ENCODE assay signal across 16 mouse cellular contexts in genomic region chr11:87720839-87721238, GRCm38 (mm10). TPM values are rescaled to one million over a fixed set of nuclear protein-coding genes. Genes with fewer than 3 reads are reported as not detected.
DNase-seq lines count a peak whose midpoint lies in the region; ATAC-seq and TF ChIP-seq lines count a peak whose summit lies in the region.
"Had no signal": no experiment of that assay in that cellular context is flagged by ENCODE, and none has a peak within 500 bp of the region (broad histone marks: within the 10 kb centered on the region; RNA-seq: fewer than 3 reads in every experiment).

No protein-coding gene starts in this region.

- H3K4me2 ChIP-seq in heart, postnatal 0 days (ENCODE audit: low read depth, low read length) = peak overlapping the region; percentile 18; the same call in 1 of the 2 replicates
- no peak overlapping the region for H3K4me2 ChIP-seq in stomach, postnatal 0 days (replicated peaks; ENCODE audit: low read depth)
- H3K4me2 ChIP-seq: heart, embryonic 13.5 days; hindbrain, embryonic 15.5 days; liver, embryonic 15.5 days had no signal

- H3K9me3 ChIP-seq in heart, postnatal 0 days (replicated peaks; ENCODE audit: control insufficient read depth, low read length) = no peaks in the 10 kb centered on the region
- no peaks in the 10 kb centered on the region for H3K9me3 ChIP-seq in stomach, postnatal 0 days (ENCODE audit: control insufficient read depth, low read length)
- H3K9me3 ChIP-seq: heart, embryonic 13.5 days; hindbrain, embryonic 15.5 days; liver, embryonic 15.5 days had no signal

- H3K27me3 ChIP-seq in heart, postnatal 0 days (ENCODE audit: control insufficient read depth, insufficient read depth, low read length) = no peaks in the 10 kb centered on the region
- H3K27me3 ChIP-seq in stomach, postnatal 0 days (ENCODE audit: control insufficient read depth, insufficient read depth, low read length) = no peaks in the 10 kb centered on the region
- H3K27me3 ChIP-seq: hindbrain, embryonic 15.5 days; liver, embryonic 15.5 days; Patski had no signal

- peak overlapping the region; percentile 25; the same call in 1 of the 2 replicates for H3K27ac ChIP-seq in heart, postnatal 0 days (ENCODE audit: low read depth)
- H3K27ac ChIP-seq in bone marrow, adult 2 months (ENCODE audit: control insufficient read depth, insufficient read depth, low read depth, low read length, poor library complexity) = 0 out of 2 replicates have a peak overlapping the region, but pooled peaks have one; percentile 17
- H3K27ac ChIP-seq in stomach, postnatal 0 days (replicated peaks) = peak overlapping the region; percentile 56; the same call in 1 of the 2 replicates
- H3K27ac ChIP-seq: heart, embryonic 13.5 days; hindbrain, embryonic 15.5 days had no signal

- ATAC-seq in heart, postnatal 0 days (ENCODE audit: insufficient read depth, low read depth) = no peak
- ATAC-seq in stomach, postnatal 0 days (ENCODE audit: low FRiP score, low TSS enrichment) = no peak
- no peak for ATAC-seq in megakaryocyte, adult 5-6 weeks (ENCODE audit: poor library complexity, severe bottlenecking)
- ATAC-seq: forebrain, postnatal 0 days; Patski had no signal

- TF ChIP-seq POLR2A in bone marrow, adult 2 months (IDR thresholded peaks at IDR 0.05; ENCODE audit: borderline replicate concordance, control insufficient read depth, low read depth, low read length) = no peak

- DNase-seq in heart, postnatal 0 days (ENCODE audit: low spot score) = no peak
- no peak for DNase-seq in heart, postnatal 14 days
- DNase-seq in CD4-positive helper T cell, adult 2 months (ENCODE audit: low read depth, low spot score) = peak; percentile 90
- no peak for DNase-seq in stomach, postnatal 0 days (ENCODE audit: low spot score)
- DNase-seq in right cerebral cortex, postnatal 36 days (ENCODE audit: low spot score in 2 of 2) = no peak
- no peak for DNase-seq in urinary bladder, adult 18-20 months (ENCODE audit: low spot score in 2 of 2)
- DNase-seq: adrenal gland, postnatal 25 days; forebrain, postnatal 0 days; gastrocnemius, postnatal 25 days; kidney, adult 9 months had no signal

- H3K4me1 ChIP-seq in heart, postnatal 0 days (ENCODE audit: control insufficient read depth, insufficient read depth) = 0 out of 2 replicates have a peak, but pooled peaks cover under 1% of the 10 kb centered on the region
- no peaks in the 10 kb centered on the region; the same call in 1 of the 2 replicates for H3K4me1 ChIP-seq in bone marrow, adult 2 months (ENCODE audit: control insufficient read depth, insufficient read depth, low read length)
- no peaks in the 10 kb centered on the region for H3K4me1 ChIP-seq in stomach, postnatal 0 days (replicated peaks; ENCODE audit: control insufficient read depth, insufficient read depth)

- WGBS in heart, postnatal 0 days = 66% methylated on average over 9 of the region's 9 CpGs
- 67% methylated on average over 9 of the region's 9 CpGs for WGBS in bone marrow, adult 2 months
- WGBS in stomach, postnatal 0 days = 40% methylated on average over 9 of the region's 9 CpGs

- intact Hi-C loops in heart, postnatal 14 days (cut with DNase I) = no loop called here

- H3K9ac ChIP-seq in heart, postnatal 0 days (replicated peaks; ENCODE audit: low read depth, low read length) = no peak overlapping the region
- no peak overlapping the region for H3K9ac ChIP-seq in stomach, postnatal 0 days (ENCODE audit: low read length)
- H3K9ac ChIP-seq: forebrain, postnatal 0 days; heart, embryonic 13.5 days; hindbrain, embryonic 15.5 days; liver, embryonic 15.5 days had no signal

- no peak overlapping the region for H3K4me3 ChIP-seq in heart, postnatal 0 days (ENCODE audit: low read depth, low read length)
- H3K4me3 ChIP-seq in bone marrow, adult 2 months (replicated peaks; ENCODE audit: control insufficient read depth, low read depth, low read length) = no peak overlapping the region
- no peak overlapping the region for H3K4me3 ChIP-seq in stomach, postnatal 0 days (ENCODE audit: low read depth, low read length)
- H3K4me3 ChIP-seq: heart, embryonic 13.5 days; hindbrain, embryonic 15.5 days; liver, embryonic 15.5 days had no signal

- TF ChIP-seq CTCF in heart, postnatal 0 days (IDR thresholded peaks at IDR 0.05; ENCODE audit: low read depth) = no peak
- TF ChIP-seq CTCF in bone marrow, adult 2 months (IDR thresholded peaks at IDR 0.05; ENCODE audit: control insufficient read depth, insufficient read depth, low read length) = no peak
- TF ChIP-seq CTCF in stomach, postnatal 0 days (IDR thresholded peaks at IDR 0.05; ENCODE audit: low read depth) = no peak

- no peak for TF ChIP-seq EP300 in heart, postnatal 0 days (IDR thresholded peaks at IDR 0.05; ENCODE audit: low read depth)
- TF ChIP-seq EP300 in stomach, postnatal 0 days (optimal IDR thresholded peaks at IDR 0.05) = no peak

- H3K36me3 ChIP-seq in heart, postnatal 0 days (replicated peaks; ENCODE audit: control insufficient read depth, insufficient read depth, low read length) = no peaks in the 10 kb centered on the region
- H3K36me3 ChIP-seq in stomach, postnatal 0 days (ENCODE audit: control insufficient read depth, insufficient read depth, low read length) = no peaks in the 10 kb centered on the region
- H3K36me3 ChIP-seq: hindbrain, embryonic 15.5 days had no signal

RNA-seq across cellular contexts. Expression of gene Supt4a, which starts 16.5 kb away (rescaled TPM):
- total RNA-seq in heart, postnatal 0 days (2014; rRNA removed; ENCODE audit: low replicate concordance) = 50.3 and 73.7 TPM in 2 replicates
- polyA plus RNA-seq in heart, postnatal 0 days (2015; fragmentation: Nextera tagmentation; extraction: Ambion mirVana) = 101 and 104 TPM in 2 replicates
- total RNA-seq in heart, postnatal 14 days (2021) = 10 to 100 TPM; 47.8 to 51.1 TPM
- polyA plus RNA-seq in bone marrow, adult 2 months (2011; ENCODE audit: insufficient read depth, insufficient read length, low replicate concordance, missing spikeins) = 38.9 and 127 TPM in 2 replicates
- polyA plus RNA-seq in stomach, postnatal 0 days (2015; fragmentation: Nextera tagmentation; extraction: Ambion mirVana) = 119 and 121 TPM in 2 replicates
- 200 and 205 TPM in 2 replicates for total RNA-seq in megakaryocyte, adult 5-6 weeks (2015)
- total RNA-seq in megakaryocyte, adult 5-6 weeks (2017) = 58.9 and 59.0 TPM in 2 replicates

RNA-seq across cellular contexts. Expression of gene Tspoap1, which starts 39.5 kb away (rescaled TPM):
- 1.6 TPM in 1 of 2 replicates, not detected in the other for total RNA-seq in heart, postnatal 0 days (2014; rRNA removed; ENCODE audit: low replicate concordance)
- 0.12 TPM in 1 of 2 replicates, not detected in the other for polyA plus RNA-seq in heart, postnatal 0 days (2015; fragmentation: Nextera tagmentation; extraction: Ambion mirVana)
- total RNA-seq in heart, postnatal 14 days (2021) = under 1 TPM; 0.17 to 0.19 TPM
- polyA plus RNA-seq in bone marrow, adult 2 months (2011; ENCODE audit: insufficient read depth, insufficient read length, low replicate concordance, missing spikeins) = 18.0 and 50.9 TPM in 2 replicates
- polyA plus RNA-seq in stomach, postnatal 0 days (2015; fragmentation: Nextera tagmentation; extraction: Ambion mirVana) = 0.56 and 0.70 TPM in 2 replicates
- total RNA-seq in megakaryocyte, adult 5-6 weeks (2015) = 5.4 and 8.0 TPM in 2 replicates
- total RNA-seq in megakaryocyte, adult 5-6 weeks (2017) = 6.1 and 8.6 TPM in 2 replicates

RNA-seq across cellular contexts. Expression of gene Rnf43, which starts 58.3 kb away (rescaled TPM):
- 0.19 and 0.73 TPM in 2 replicates for total RNA-seq in heart, postnatal 0 days (2014; rRNA removed; ENCODE audit: low replicate concordance)
- polyA plus RNA-seq in heart, postnatal 0 days (2015; fragmentation: Nextera tagmentation; extraction: Ambion mirVana) = 0.25 and 0.48 TPM in 2 replicates
- under 1 TPM; 0.39 to 0.67 TPM for total RNA-seq in heart, postnatal 14 days (2021)
- 0.97 and 3.9 TPM in 2 replicates for polyA plus RNA-seq in bone marrow, adult 2 months (2011; ENCODE audit: insufficient read depth, insufficient read length, low replicate concordance, missing spikeins)
- 6.6 and 7.4 TPM in 2 replicates for polyA plus RNA-seq in stomach, postnatal 0 days (2015; fragmentation: Nextera tagmentation; extraction: Ambion mirVana)
- total RNA-seq in megakaryocyte, adult 5-6 weeks (2015) = 3.3 and 4.0 TPM in 2 replicates
- total RNA-seq in megakaryocyte, adult 5-6 weeks (2017) = 3.4 and 8.6 TPM in 2 replicates
